Mouse (Mus musculus) splenic B cell, adult 2 months (primary cell): ENCODE measurements around the gene Arhgdig.
A peak's percentile ranks its signal among the peaks of the same experiment; 100 is the strongest.
"Not testable (repeated sequence)": the region's sequence is repeated elsewhere in the genome, so short reads cannot be mapped to it uniquely, and the experiment has no call there.

Experiments
- DNase-seq: peaks from one replicate; pipeline ENCODE4 v3.0.0-alpha.2; 2011; ENCODE audit warnings: low read depth, low spot score
- H3K27me3 ChIP-seq: 2 replicates; pipeline ENCODE4 v1.6.1; 2012; ENCODE audit warnings: mild to moderate bottlenecking, low read length, moderate library complexity, mixed read lengths; ENCODE audit not compliant: control insufficient read depth, poor library complexity, insufficient read depth, severe bottlenecking
- H3K36me3 ChIP-seq: 2 replicates; pipeline ENCODE4 v1.6.1; 2012; ENCODE audit warnings: mild to moderate bottlenecking, low read length, moderate library complexity, mixed read lengths; ENCODE audit not compliant: control insufficient read depth, poor library complexity, insufficient read depth, severe bottlenecking

The Arhgdig gene

GRCm38 (mm10) chr17:26188091-26188805 is 19.3 kb downstream of the Arhgdig start:
- DNase-seq, result no peak
- H3K36me3 ChIP-seq, result peaks cover 3% of the 10 kb centered on the region
- H3K27me3 ChIP-seq, result no peaks in the 10 kb centered on the region

DNA sequence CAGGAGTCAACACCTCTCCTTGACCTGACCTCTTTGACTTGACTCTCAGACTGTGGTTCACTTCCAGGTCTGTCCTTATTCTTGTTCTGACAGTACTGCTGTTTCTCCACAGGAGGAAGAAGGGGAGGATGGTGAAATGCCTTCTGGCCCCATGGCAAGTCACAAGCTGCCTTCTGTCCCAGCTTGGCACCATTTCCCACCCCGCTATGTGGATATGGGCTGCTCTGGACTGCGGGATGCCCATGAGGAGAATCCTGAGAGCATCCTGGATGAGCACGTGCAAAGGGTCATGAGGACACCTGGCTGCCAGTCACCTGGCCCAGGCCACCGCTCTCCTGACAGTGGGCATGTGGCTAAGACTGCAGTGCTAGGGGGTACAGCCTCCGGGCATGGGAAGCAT is 20.0 kb downstream of the Arhgdig start:
- H3K36me3 ChIP-seq, result peaks cover 1% of the 10 kb centered on the region
- H3K27me3 ChIP-seq, result no peaks in the 10 kb centered on the region
- DNase-seq, result no peak

DNA sequence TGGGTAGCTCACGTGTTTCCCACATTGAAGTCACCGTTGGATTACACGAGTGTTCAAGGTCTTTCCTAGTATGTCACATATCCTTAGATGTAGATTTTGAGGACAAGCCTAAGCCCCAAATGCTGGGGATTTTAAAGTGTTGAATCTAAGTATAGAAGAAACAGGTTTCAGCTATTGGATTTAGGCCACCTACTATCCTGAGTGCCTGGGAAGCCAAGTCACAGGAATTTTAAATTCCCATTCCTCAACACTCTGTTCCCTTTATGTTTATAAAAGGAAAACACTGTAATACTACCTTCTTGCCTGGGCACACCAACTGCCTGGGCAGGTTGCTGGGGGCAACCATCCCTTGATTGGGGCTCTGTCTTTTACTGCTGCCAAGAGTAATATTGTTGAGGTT is 26.4 kb downstream of the Arhgdig start:
- DNase-seq, result no peak

DNA sequence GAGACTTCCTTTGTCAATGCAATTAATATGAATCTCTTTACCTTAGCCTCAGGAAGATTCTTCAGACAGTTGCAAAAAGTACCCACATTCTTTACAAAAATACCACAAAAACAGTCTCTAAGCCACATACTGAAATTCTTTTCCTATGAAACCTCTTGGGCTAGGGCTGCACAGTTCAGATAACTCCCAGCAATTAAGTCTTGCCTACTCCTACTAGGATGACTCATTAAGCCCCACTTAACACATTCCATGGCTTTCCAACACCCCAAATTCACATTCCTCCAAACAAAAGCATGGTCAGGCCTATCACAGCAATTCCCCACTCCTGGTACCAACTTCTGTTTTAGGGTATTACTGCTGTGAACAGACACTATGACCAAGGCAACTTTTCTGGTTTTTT is 29.0 kb downstream of the Arhgdig start:
- Histone ChIP-seq H3K27me3 (no peaks in the 10 kb centered on the region), H3K36me3 (peaks cover 6% of the 10 kb centered on the region)
- DNase-seq, result no peak

More for the DNA sequence above, 26.4 kb downstream of the Arhgdig start:
- Histone ChIP-seq H3K36me3 (peaks cover 5% of the 10 kb centered on the region), H3K27me3 (no peaks in the 10 kb centered on the region)

DNA sequence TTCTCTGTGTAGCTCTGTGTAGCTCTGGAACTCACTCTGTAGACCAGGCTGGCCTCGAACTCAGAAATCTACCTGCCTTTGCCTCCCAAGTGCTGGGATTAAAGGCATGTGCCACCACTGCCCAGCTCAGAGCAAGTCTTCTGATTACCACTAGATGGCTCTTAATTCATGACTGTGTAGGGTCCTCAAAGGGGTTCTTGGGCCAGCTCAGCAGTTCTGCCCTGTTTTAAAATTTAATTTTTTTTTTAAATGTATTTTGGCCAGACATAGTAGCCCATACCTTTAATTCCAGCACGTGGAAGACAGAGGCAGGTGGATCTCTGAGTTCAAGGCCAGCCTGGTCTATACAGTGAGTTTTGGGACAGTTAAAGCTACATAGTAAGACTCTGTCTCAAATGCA is 32.3 kb downstream of the Arhgdig start:
- DNase-seq, H3K27me3 ChIP-seq, H3K36me3 ChIP-seq: not testable (repeated sequence)

DNA sequence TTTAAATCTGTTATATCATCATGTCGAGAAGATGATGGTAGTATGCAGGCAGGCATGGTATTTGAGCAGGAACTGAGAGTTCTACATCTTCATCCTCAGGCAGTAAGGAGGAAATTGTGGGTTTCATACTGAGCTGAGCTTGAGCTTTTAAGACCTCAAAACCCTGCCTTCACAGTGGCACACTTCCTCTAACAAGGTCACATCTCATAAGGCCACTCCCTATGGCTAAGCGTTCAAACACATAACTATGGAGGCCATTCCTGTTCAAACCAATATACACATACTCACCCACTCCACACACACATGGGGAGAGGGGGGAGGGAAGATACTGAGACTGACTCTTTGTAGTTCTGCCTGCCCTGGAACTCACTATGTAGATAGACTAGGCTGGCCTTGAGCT is 39.5 kb downstream of the Arhgdig start:
- no peaks in the 10 kb centered on the region for H3K27me3 ChIP-seq
- peak; percentile 88 for DNase-seq
- H3K36me3 ChIP-seq, result no peaks in the 10 kb centered on the region

- no peak for DNase-seq
- Histone ChIP-seq H3K27me3 (no peaks in the 10 kb centered on the region), H3K36me3 (no peaks in the 10 kb centered on the region)
Observed at GRCm38 (mm10) chr17:26162736-26163135, 44.9 kb downstream of the Arhgdig start.

DNA sequence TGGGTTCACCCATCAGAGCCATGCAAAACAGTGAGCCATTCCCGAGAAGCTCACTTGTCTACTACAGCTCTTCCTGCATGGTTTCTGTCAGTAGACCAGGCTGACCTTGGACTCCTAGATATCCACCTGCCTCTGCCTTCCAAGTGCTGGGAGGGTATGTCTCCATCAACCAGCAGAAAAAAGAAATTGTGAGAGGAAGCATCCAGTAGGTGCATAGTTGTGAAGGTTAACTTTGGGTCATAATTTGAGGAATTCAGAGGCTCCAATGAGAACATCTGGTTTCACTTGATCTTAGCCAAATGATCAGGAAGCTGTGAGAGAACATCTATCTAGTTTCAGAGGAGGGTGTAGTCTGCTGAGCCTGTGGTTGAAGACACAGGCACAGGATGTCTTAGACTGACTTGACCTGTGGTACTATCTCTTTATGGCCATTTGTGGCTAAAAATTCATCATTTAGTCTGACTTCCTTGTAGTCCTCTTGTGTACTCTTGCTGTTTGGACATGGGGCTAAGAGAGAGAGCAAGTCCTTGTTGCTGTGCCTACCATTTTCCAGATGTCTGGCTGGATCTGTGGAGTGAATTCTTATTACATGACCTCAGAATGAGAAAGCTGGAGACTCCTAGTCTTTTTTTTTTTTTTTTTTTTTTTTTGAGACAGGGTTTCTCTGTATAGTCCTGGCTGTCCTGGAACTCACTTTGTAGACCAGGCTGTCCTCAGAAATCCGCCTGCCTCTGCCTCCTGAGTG is 55.5 kb downstream of the Arhgdig start:
- no peaks in the 10 kb centered on the region for H3K27me3 ChIP-seq
- no peak for DNase-seq
- H3K36me3 ChIP-seq, result peaks cover 8% of the 10 kb centered on the region; the same call in 1 of the 2 replicates
